Mouse (Mus musculus): ENCODE results near the gene Epas1. TPM values are rescaled to one million over a fixed set of nuclear protein-coding genes. Genes with fewer than 3 reads are reported as not detected.
A peak's percentile ranks its signal among the peaks of the same experiment; 100 is the strongest.

The Epas1 gene
- polyA plus RNA-seq, 1 experiment from 2014 or later, result 8.1 TPM

- 61% methylated on average over 9 of the region's 9 CpGs for WGBS
- H3K9ac ChIP-seq (ENCODE audit: low read depth, low read length), result no peak overlapping the region
- no peaks in the 10 kb centered on the region for H3K36me3 ChIP-seq (ENCODE audit: control insufficient read depth, insufficient read depth, low read length)
- H3K27me3 ChIP-seq (replicated peaks; ENCODE audit: control insufficient read depth, insufficient read depth, low read length), result no peaks in the 10 kb centered on the region
- H3K4me1 ChIP-seq (replicated peaks; ENCODE audit: control insufficient read depth, insufficient read depth, low read length), result no peaks in the 10 kb centered on the region
- no peak overlapping the region for H3K4me3 ChIP-seq (ENCODE audit: low read depth, low read length)
- ATAC-seq (replicated peaks; ENCODE audit: low FRiP score) (no peak), DNase-seq (ENCODE audit: low spot score) (no peak)
- H3K4me2 ChIP-seq, result no peak overlapping the region
- H3K27ac ChIP-seq (ENCODE audit: low read depth, low read length), result no peak overlapping the region
- no peaks in the 10 kb centered on the region for H3K9me3 ChIP-seq (ENCODE audit: control insufficient read depth, low read length)
Measured at GRCm38 (mm10) chr17:86825163-86825902, 71.8 kb downstream of the Epas1 start.

DNA sequence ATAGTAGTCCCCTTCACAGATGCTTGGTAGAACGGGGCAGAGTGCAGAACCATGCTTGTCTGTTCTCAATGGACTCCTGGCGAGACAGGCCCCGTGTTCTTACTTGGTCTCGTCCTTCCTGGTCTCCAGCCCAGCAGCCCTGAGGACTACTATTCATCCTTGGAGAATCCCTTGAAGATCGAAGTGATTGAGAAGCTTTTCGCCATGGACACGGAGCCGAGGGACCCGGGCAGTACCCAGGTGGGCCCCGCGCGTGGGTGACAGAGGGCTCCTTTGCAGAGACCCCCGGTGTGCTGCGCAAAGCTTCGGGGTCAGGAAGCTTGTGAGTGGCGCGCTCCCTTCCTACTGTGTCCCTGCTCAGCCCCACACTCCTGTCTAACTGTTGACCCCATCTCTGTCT lies 72.9 kb downstream of the Epas1 start:
- Histone ChIP-seq H3K27ac (ENCODE audit: low read depth, low read length) (no peak overlapping the region), H3K9ac (ENCODE audit: low read depth, low read length) (no peak overlapping the region), H3K4me2 (no peak overlapping the region), H3K9me3 (ENCODE audit: control insufficient read depth, low read length) (no peaks in the 10 kb centered on the region), H3K36me3 (ENCODE audit: control insufficient read depth, insufficient read depth, low read length) (no peaks in the 10 kb centered on the region), H3K4me3 (ENCODE audit: low read depth, low read length) (no peak overlapping the region), H3K27me3 (replicated peaks; ENCODE audit: control insufficient read depth, insufficient read depth, low read length) (no peaks in the 10 kb centered on the region), H3K4me1 (replicated peaks; ENCODE audit: control insufficient read depth, insufficient read depth, low read length) (no peaks in the 10 kb centered on the region)
- DNase-seq (ENCODE audit: low spot score) (no peak), ATAC-seq (replicated peaks; ENCODE audit: low FRiP score) (no peak)
- WGBS, result 92% methylated on average over 17 of the region's 17 CpGs

GRCm38 (mm10) chr17:86827391-86828165 lies 74.1 kb downstream of the Epas1 start:
- DNase-seq (ENCODE audit: low spot score) (no peak), ATAC-seq (replicated peaks; ENCODE audit: low FRiP score) (no peak)
- H3K27me3 ChIP-seq (replicated peaks; ENCODE audit: control insufficient read depth, insufficient read depth, low read length), result no peaks in the 10 kb centered on the region
- H3K27ac ChIP-seq (ENCODE audit: low read depth, low read length), result no peak overlapping the region
- H3K9ac ChIP-seq (ENCODE audit: low read depth, low read length), result no peak overlapping the region
- no peak overlapping the region for H3K4me2 ChIP-seq
- no peaks in the 10 kb centered on the region for H3K9me3 ChIP-seq (ENCODE audit: control insufficient read depth, low read length)
- no peaks in the 10 kb centered on the region for H3K36me3 ChIP-seq (ENCODE audit: control insufficient read depth, insufficient read depth, low read length)
- 87% methylated on average over 19 of the region's 19 CpGs for WGBS
- no peak overlapping the region for H3K4me3 ChIP-seq (ENCODE audit: low read depth, low read length)
- no peaks in the 10 kb centered on the region for H3K4me1 ChIP-seq (replicated peaks; ENCODE audit: control insufficient read depth, insufficient read depth, low read length)

DNA sequence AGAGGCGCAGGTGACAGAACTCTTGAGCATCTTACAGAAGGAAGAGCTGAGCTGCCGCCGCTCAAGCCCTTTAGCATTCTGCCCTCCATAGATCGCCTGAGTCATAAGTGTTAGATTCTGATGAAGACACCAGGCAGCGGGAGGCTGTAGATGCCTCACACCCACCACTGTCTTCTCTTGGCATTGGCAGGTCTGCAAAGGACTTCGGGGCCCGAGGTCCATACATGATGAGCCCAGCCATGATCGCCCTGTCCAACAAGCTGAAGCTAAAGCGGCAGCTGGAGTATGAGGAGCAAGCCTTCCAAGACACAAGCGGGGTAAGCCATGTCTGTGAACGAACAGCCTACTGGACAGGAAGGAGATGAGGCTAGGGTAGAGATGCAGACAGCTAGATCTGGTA lies 75.0 kb downstream of the Epas1 start:
- no peaks in the 10 kb centered on the region for H3K36me3 ChIP-seq (ENCODE audit: control insufficient read depth, insufficient read depth, low read length)
- no peak overlapping the region for H3K4me2 ChIP-seq
- H3K27me3 ChIP-seq (replicated peaks; ENCODE audit: control insufficient read depth, insufficient read depth, low read length), result no peaks in the 10 kb centered on the region
- H3K9ac ChIP-seq (ENCODE audit: low read depth, low read length), result no peak overlapping the region
- no peaks in the 10 kb centered on the region for H3K9me3 ChIP-seq (ENCODE audit: control insufficient read depth, low read length)
- ATAC-seq (replicated peaks; ENCODE audit: low FRiP score) (no peak), DNase-seq (ENCODE audit: low spot score) (peak; percentile 30)
- no peak overlapping the region for H3K27ac ChIP-seq (ENCODE audit: low read depth, low read length)
- 87% methylated on average over 11 of the region's 11 CpGs for WGBS
- no peak overlapping the region for H3K4me3 ChIP-seq (ENCODE audit: low read depth, low read length)
- no peaks in the 10 kb centered on the region for H3K4me1 ChIP-seq (replicated peaks; ENCODE audit: control insufficient read depth, insufficient read depth, low read length)

DNA sequence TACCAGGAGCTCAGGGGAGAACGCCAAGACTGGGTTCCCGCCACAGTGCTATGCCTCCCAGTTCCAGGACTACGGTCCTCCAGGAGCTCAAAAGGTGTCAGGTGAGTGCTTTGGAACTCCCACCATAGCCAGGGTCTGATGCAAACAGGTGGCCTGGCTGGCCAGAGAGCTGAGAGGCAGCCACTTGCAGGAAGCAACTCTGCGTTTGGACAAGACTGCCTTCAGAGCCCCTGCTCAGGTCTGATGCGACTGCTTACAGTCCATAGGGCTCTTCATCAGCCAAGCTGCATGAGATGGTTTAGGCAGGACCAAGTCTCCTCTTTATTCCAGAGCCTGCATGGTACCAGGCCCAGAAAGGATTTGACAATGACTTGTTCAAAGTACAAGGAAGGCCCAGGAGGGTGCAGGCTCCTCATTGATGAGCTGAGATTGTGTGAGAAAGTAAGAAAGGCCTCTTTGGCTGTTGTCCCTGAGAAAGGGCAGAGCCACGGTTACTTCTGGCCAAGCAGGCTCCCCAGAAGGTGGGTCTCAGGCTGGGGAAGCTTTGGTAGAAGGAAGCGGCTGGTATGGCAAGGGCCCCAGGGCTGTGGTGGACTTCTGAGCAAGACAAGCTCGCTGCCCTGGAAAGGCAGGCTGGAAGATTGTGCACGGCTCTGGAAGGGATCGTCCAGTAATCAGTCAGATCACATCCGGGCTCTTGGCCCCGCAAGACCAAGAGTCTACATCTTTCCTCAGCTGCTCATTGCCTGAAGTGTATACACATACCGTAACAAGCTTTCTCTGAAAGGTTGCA lies 76.1 kb downstream of the Epas1 start:
- Histone ChIP-seq H3K27me3 (replicated peaks; ENCODE audit: control insufficient read depth, insufficient read depth, low read length) (no peaks in the 10 kb centered on the region), H3K4me1 (replicated peaks; ENCODE audit: control insufficient read depth, insufficient read depth, low read length) (no peaks in the 10 kb centered on the region), H3K4me2 (no peak overlapping the region), H3K9me3 (ENCODE audit: control insufficient read depth, low read length) (no peaks in the 10 kb centered on the region), H3K4me3 (ENCODE audit: low read depth, low read length) (no peak overlapping the region), H3K36me3 (ENCODE audit: control insufficient read depth, insufficient read depth, low read length) (no peaks in the 10 kb centered on the region), H3K9ac (ENCODE audit: low read depth, low read length) (no peak overlapping the region), H3K27ac (ENCODE audit: low read depth, low read length) (no peak overlapping the region)
- peak; percentile 25 for DNase-seq (ENCODE audit: low spot score)
- ATAC-seq (replicated peaks; ENCODE audit: low FRiP score), result no peak
- 81% methylated on average over 13 of the region's 13 CpGs for WGBS

DNA sequence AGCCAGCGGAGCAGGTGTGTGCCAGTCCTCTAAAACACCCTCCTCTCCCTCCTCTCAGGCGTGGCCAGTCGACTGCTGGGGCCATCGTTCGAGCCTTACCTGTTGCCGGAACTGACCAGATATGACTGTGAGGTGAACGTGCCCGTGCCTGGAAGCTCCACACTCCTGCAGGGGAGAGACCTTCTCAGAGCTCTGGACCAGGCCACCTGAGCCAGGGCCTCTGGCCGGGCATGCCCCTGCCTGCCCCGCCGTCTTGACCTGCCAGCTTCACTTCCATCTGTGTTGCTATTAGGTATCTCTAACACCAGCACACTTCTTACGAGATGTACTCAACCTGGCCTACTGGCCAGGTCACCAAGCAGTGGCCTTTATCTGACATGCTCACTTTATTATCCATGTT lies 77.4 kb downstream of the Epas1 start:
- WGBS, result 79% methylated on average over 12 of the region's 12 CpGs
- Histone ChIP-seq H3K4me3 (ENCODE audit: low read depth, low read length) (no peak overlapping the region), H3K27me3 (replicated peaks; ENCODE audit: control insufficient read depth, insufficient read depth, low read length) (no peaks in the 10 kb centered on the region), H3K36me3 (ENCODE audit: control insufficient read depth, insufficient read depth, low read length) (no peaks in the 10 kb centered on the region), H3K9me3 (ENCODE audit: control insufficient read depth, low read length) (no peaks in the 10 kb centered on the region), H3K4me2 (no peak overlapping the region), H3K9ac (ENCODE audit: low read depth, low read length) (no peak overlapping the region), H3K27ac (ENCODE audit: low read depth, low read length) (no peak overlapping the region), H3K4me1 (replicated peaks; ENCODE audit: control insufficient read depth, insufficient read depth, low read length) (no peaks in the 10 kb centered on the region)
- ATAC-seq (replicated peaks; ENCODE audit: low FRiP score) (no peak), DNase-seq (ENCODE audit: low spot score) (peak; percentile 27)

- no peak for ATAC-seq (replicated peaks; ENCODE audit: low FRiP score)
- Histone ChIP-seq H3K9ac (ENCODE audit: low read depth, low read length) (no peak overlapping the region), H3K9me3 (ENCODE audit: control insufficient read depth, low read length) (no peaks in the 10 kb centered on the region), H3K36me3 (ENCODE audit: control insufficient read depth, insufficient read depth, low read length) (no peaks in the 10 kb centered on the region), H3K27ac (ENCODE audit: low read depth, low read length) (no peak overlapping the region), H3K27me3 (replicated peaks; ENCODE audit: control insufficient read depth, insufficient read depth, low read length) (no peaks in the 10 kb centered on the region), H3K4me3 (ENCODE audit: low read depth, low read length) (no peak overlapping the region), H3K4me2 (no peak overlapping the region), H3K4me1 (replicated peaks; ENCODE audit: control insufficient read depth, insufficient read depth, low read length) (no peaks in the 10 kb centered on the region)
- DNase-seq (ENCODE audit: low spot score), result peak; percentile 34
- WGBS, result 65% methylated on average over 19 of the region's 19 CpGs
Measured at GRCm38 (mm10) chr17:86832562-86833327, 79.2 kb downstream of the Epas1 start.

DNA sequence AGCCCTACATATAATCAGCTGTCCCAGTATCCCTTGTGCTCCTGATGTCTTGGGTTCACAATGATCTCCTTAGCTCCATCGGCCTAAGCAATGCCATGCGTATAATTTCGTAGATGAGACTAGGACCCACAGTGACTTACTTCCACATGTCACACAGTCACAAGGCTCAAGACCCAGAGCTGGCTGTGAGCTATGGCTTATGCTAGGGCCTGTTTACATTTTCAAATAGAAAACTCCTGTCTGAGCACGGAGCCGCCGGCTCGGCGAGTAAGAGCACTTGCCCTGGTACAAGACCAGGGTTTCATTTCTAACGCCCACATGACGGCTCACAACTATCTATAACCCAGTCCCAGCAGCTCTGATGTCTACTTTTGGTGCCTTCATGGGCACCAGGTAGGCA lies 80.4 kb downstream of the Epas1 start:
- no peaks in the 10 kb centered on the region for H3K27me3 ChIP-seq (replicated peaks; ENCODE audit: control insufficient read depth, insufficient read depth, low read length)
- H3K4me3 ChIP-seq (ENCODE audit: low read depth, low read length), result no peak overlapping the region
- H3K4me1 ChIP-seq (replicated peaks; ENCODE audit: control insufficient read depth, insufficient read depth, low read length), result no peaks in the 10 kb centered on the region
- no peak for ATAC-seq (replicated peaks; ENCODE audit: low FRiP score)
- H3K27ac ChIP-seq (ENCODE audit: low read depth, low read length), result no peak overlapping the region
- no peaks in the 10 kb centered on the region for H3K36me3 ChIP-seq (ENCODE audit: control insufficient read depth, insufficient read depth, low read length)
- no peak overlapping the region for H3K4me2 ChIP-seq
- no peak overlapping the region for H3K9ac ChIP-seq (ENCODE audit: low read depth, low read length)
- no peaks in the 10 kb centered on the region for H3K9me3 ChIP-seq (ENCODE audit: control insufficient read depth, low read length)
- WGBS, result 85% methylated on average over 10 of the region's 10 CpGs
- no peak for DNase-seq (ENCODE audit: low spot score)

Data from liver, embryonic 11.5 days (tissue).